Mouse (Mus musculus) bone marrow, adult 2 months (tissue): ENCODE measurements around the gene Rarb.

Experiments used
- CTCF ChIP-seq: fragments of 200-500 bp; IDR thresholded peaks from 2 replicates; pipeline ENCODE4 v1.5.1; 2011; ENCODE audit warnings: low read length, control low read depth; ENCODE audit not compliant: control insufficient read depth, insufficient read depth
- POLR2A ChIP-seq: fragments of 200-500 bp; IDR thresholded peaks from 2 replicates; pipeline ENCODE4 v1.6.1; 2011; ENCODE audit warnings: low read depth, mild to moderate bottlenecking, control low read depth, low read length, borderline replicate concordance; ENCODE audit not compliant: control insufficient read depth

GRCm38 (mm10) chr14:16738538-16738937 is 80.4 kb downstream of the Rarb start:
- no peak for TF ChIP-seq CTCF
- TF ChIP-seq POLR2A, result no peak
